Mouse (Mus musculus) fibroblast of lung, adult 2 months (primary cell): ENCODE data around the gene Ttll11.

Experiments used
- DNase-seq: peaks from one replicate; pipeline ENCODE4 v3.0.0-alpha.2; 2011; ENCODE audit warnings: low read depth

Ttll11 gene

GRCm38 (mm10) chr2:35979644-35980021 is at the start of gene Ttll11:
Gene Ttll11, minus strand, starts transcription at chr2:35979913.
- DNase-seq: peak; percentile 49

GRCm38 (mm10) chr2:36023291-36023690 is 43.6 kb upstream of the Ttll11 start:
- no peak for DNase-seq

- peak; percentile 9 for DNase-seq
These were observed 41.9 kb upstream of the Ttll11 start for GRCm38 (mm10) chr2:36021385-36022159.

GRCm38 (mm10) chr2:36013010-36013409 is 33.3 kb upstream of the Ttll11 start:
- no peak for DNase-seq

GRCm38 (mm10) chr2:36011331-36011825 is 31.7 kb upstream of the Ttll11 start:
- DNase-seq: no peak

GRCm38 (mm10) chr2:36010579-36010978 is 30.9 kb upstream of the Ttll11 start:
- DNase-seq: no peak

GRCm38 (mm10) chr2:36009386-36009785 is 29.7 kb upstream of the Ttll11 start:
- DNase-seq: peak; percentile 32

- DNase-seq: peak; percentile 14
These were observed 28.4 kb upstream of the Ttll11 start for GRCm38 (mm10) chr2:36008071-36008470.

GRCm38 (mm10) chr2:36002188-36002587 is 22.5 kb upstream of the Ttll11 start:
- DNase-seq: no peak

- no peak for DNase-seq
These were observed 20.7 kb upstream of the Ttll11 start for GRCm38 (mm10) chr2:36000390-36000789.

GRCm38 (mm10) chr2:35999212-35999611 is 19.5 kb upstream of the Ttll11 start:
- no peak for DNase-seq

- DNase-seq: no peak
These were observed 18.7 kb upstream of the Ttll11 start for GRCm38 (mm10) chr2:35998416-35998815.

- DNase-seq: no peak
These were observed 17.0 kb upstream of the Ttll11 start for GRCm38 (mm10) chr2:35996753-35997152.

- no peak for DNase-seq
These were observed 14.6 kb upstream of the Ttll11 start for GRCm38 (mm10) chr2:35994303-35994702.

GRCm38 (mm10) chr2:35993481-35993880 is 13.8 kb upstream of the Ttll11 start:
- no peak for DNase-seq

GRCm38 (mm10) chr2:35992259-35992658 is 12.5 kb upstream of the Ttll11 start:
- DNase-seq: no peak

- DNase-seq: no peak
These were observed 4.2 kb upstream of the Ttll11 start for GRCm38 (mm10) chr2:35983869-35984268.

GRCm38 (mm10) chr2:35981872-35982271 is 2.2 kb upstream of the Ttll11 start:
- no peak for DNase-seq

- DNase-seq: no peak
These were observed 621 bp downstream of the Ttll11 start for GRCm38 (mm10) chr2:35978941-35979643.

GRCm38 (mm10) chr2:35978276-35978933 is 1.3 kb downstream of the Ttll11 start:
- no peak for DNase-seq

- DNase-seq: no peak
These were observed 2.0 kb downstream of the Ttll11 start for GRCm38 (mm10) chr2:35977749-35978148.

GRCm38 (mm10) chr2:35972259-35973001 is 7.3 kb downstream of the Ttll11 start:
- DNase-seq: no peak
